Mouse (Mus musculus) thymus, adult 2 months (tissue): ENCODE results near the gene Trim72. TPM values are rescaled to one million over a fixed set of nuclear protein-coding genes. Genes with fewer than 3 reads are reported as not detected.
A peak's percentile ranks its signal among the peaks of the same experiment; 100 is the strongest.
"Not testable (repeated sequence)": the region's sequence is repeated elsewhere in the genome, so short reads cannot be mapped to it uniquely, and the experiment has no call there.

Source experiments
- DNase-seq: peaks from one replicate; pipeline ENCODE4 v3.0.0; 2021
- H3K27ac ChIP-seq: fragments of 200-500 bp; 2 replicates; pipeline ENCODE4 v1.5.1; 2012; ENCODE audit warnings: low read length, control low read depth; ENCODE audit not compliant: control insufficient read depth, insufficient read depth
- H3K27me3 ChIP-seq: fragments of 200-500 bp; 2 replicates; pipeline ENCODE4 v1.6.1; 2012; ENCODE audit warnings: mild to moderate bottlenecking, low read length, moderate library complexity, mixed read lengths; ENCODE audit not compliant: control insufficient read depth, insufficient read depth
- H3K36me3 ChIP-seq: fragments of 200-500 bp; 2 replicates; pipeline ENCODE4 v1.6.1; 2012; ENCODE audit warnings: mild to moderate bottlenecking, low read length, moderate library complexity; ENCODE audit not compliant: control insufficient read depth, insufficient read depth
- H3K4me1 ChIP-seq: fragments of 200-500 bp; replicated peaks from 2 replicates; pipeline ENCODE4 v1.6.1; 2012; ENCODE audit warnings: low read length; ENCODE audit not compliant: control insufficient read depth, insufficient read depth
- H3K4me3 ChIP-seq: fragments of 200-500 bp; 2 replicates; pipeline ENCODE4 v1.5.1; 2012; ENCODE audit warnings: mild to moderate bottlenecking, low read length, control low read depth, moderate library complexity; ENCODE audit not compliant: control insufficient read depth, insufficient read depth
- CTCF ChIP-seq: fragments of 200-500 bp; IDR thresholded peaks from 2 replicates; pipeline ENCODE4 v1.5.1; 2012; ENCODE audit warnings: mild to moderate bottlenecking, control low read depth, low read length, moderate library complexity, borderline replicate concordance; ENCODE audit not compliant: control insufficient read depth, poor library complexity, insufficient read depth; ENCODE audit errors: extremely low read depth
- POLR2A ChIP-seq: fragments of 200-500 bp; IDR thresholded peaks from 2 replicates; pipeline ENCODE4 v1.6.1; 2012; ENCODE audit warnings: mild to moderate bottlenecking, low read length, control low read depth, moderate library complexity; ENCODE audit not compliant: control insufficient read depth, poor library complexity, insufficient read depth; ENCODE audit errors: extremely low read depth
- WGBS: fragments of 180-500 bp; shearing (Covaris S2); methylation state at CpG from one replicate; pipeline ENCODE4 v1.1.7; 2018; 5-methylcytosine and 5-hydroxymethylcytosine counted together
- polyA plus RNA-seq: library from polyadenylated mRNA; depleted of rRNA; stranded (reverse); fragments of >200 nt; gene quantifications from 2 replicates; pipeline ENCODE4 v1.2.3, GENCODE M21; 2012

Gene Trim72
- polyA plus RNA-seq, 1 experiment = 13.4 TPM

DNA sequence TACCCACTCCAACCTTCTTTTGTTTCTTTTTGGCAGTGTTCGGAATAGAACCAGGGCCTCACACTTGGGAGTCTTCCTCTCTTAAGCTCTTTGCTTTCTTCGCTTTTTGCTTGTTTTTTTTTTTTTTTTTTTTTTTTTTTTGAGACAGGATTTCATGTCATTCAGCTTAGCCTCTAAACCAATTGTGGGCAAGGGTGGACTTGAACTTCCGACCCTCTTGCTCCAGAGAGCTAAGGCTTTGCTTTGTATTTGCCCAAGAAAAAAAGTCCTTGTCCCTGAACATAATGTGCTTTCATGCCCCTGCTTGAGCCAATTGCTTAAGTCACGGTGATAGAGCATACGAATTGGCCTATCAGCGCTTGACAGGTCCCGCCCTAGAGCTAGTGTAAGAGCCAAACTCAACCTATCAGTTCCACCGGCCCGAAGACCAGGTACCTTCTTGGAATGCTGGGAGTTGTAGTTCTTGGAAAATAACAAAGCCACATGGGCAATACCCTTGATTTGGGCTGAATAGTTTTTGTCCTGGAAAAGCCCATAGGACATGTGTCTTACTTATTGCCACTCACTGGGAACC, 27.7 kb downstream of the Trim72 start:
- Histone ChIP-seq H3K4me1 (peaks cover 6% of the 10 kb centered on the region; the same call in 1 of the 2 replicates), H3K27me3 (no peaks in the 10 kb centered on the region), H3K36me3 (no peaks in the 10 kb centered on the region), H3K4me3 (no peak overlapping the region), H3K27ac (no peak overlapping the region)
- DNase-seq = no peak
- 91% methylated on average over 9 of the region's 9 CpGs for WGBS
- TF ChIP-seq POLR2A = no peak

GRCm38 (mm10) chr7:128032290-128032988, 28.7 kb downstream of the Trim72 start:
- Histone ChIP-seq H3K4me3 (no peak overlapping the region), H3K27me3 (no peaks in the 10 kb centered on the region), H3K27ac (no peak overlapping the region), H3K36me3 (no peaks in the 10 kb centered on the region), H3K4me1 (peaks cover 6% of the 10 kb centered on the region; the same call in 1 of the 2 replicates)
- DNase-seq = no peak
- TF ChIP-seq CTCF (no peak), POLR2A (no peak)
- 94% methylated on average over 5 of the region's 5 CpGs for WGBS

DNA sequence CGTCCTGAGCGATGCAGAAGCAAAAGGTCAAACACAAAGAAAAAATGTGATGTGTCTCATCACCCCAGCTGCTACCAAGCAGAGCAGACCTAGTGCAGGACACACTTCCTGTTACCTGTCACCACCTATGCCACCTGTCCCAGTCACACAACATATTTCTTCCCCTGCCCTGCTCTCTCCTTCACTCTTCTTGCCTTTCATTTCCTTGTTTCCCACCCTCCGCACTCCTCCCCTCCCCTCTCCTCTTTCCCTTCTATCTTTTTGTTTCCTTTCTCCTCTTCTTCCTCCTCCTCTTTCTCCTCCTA, 29.2 kb downstream of the Trim72 start:
- Histone ChIP-seq H3K27me3 (no peaks in the 10 kb centered on the region), H3K27ac (no peak overlapping the region), H3K36me3 (no peaks in the 10 kb centered on the region), H3K4me1 (peaks cover 6% of the 10 kb centered on the region; the same call in 1 of the 2 replicates), H3K4me3 (no peak overlapping the region)
- 97% methylated on average over 3 of the region's 3 CpGs for WGBS
- no peak for DNase-seq
- TF ChIP-seq CTCF (no peak), POLR2A (no peak)

DNA sequence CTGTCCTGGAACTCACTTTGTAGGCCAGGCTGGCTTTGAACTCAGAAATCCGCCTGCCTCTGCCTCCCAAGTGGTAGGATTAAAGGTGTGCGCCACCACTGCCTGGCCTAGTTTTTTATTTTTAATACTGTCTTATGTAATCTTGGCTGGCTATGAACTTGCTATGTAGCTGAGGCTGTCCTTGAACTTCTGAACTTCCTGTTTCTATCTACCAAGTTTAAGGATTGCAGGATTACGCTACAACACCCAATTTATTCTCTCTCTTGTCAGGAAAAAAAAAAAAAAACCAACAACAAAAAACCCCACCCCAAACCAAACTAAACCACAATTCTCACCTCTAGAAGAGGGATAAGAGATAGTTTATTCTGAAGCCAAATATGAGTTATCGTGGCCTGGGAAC, 29.9 kb downstream of the Trim72 start:
- no peak overlapping the region for H3K4me3 ChIP-seq
- no peaks in the 10 kb centered on the region for H3K27me3 ChIP-seq
- no peak for DNase-seq
- H3K36me3 ChIP-seq = no peaks in the 10 kb centered on the region
- peaks cover 6% of the 10 kb centered on the region; the same call in 1 of the 2 replicates for H3K4me1 ChIP-seq
- WGBS = 88% methylated on average over 4 of the region's 4 CpGs
- TF ChIP-seq CTCF = no peak
- H3K27ac ChIP-seq = no peak overlapping the region

DNA sequence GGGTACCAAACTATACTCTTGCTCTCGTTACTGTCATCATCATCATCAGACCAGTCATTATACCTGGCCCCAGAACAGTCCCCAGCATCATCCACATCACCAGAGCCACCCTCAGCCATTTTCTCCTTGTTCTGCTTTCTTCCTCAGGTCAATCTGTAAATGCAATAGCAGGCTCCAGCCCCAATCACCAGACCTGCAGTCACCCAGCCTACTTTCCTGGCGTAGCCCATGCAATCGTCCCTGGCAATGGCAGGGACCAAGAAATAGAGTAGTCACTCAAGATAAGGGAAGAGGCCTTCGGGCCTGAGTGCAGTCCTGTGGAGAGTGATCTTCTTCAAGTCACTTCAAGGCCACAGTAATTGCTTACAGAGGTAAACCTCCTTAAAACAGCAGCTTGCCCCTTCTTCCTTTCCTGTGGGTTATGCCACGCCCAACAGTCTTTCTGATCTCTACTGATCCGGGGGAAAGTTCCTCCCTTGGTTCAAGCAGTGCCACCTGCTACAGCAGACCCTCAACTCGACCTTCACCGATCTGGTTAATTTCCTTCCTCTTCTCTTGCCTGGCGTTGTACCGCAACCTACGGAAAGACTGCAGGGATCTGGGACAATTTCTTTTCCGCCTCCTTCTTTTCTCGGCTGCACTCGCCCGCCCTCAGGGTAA, 38.5 kb downstream of the Trim72 start:
- H3K4me3 ChIP-seq, H3K27me3 ChIP-seq, H3K36me3 ChIP-seq, H3K27ac ChIP-seq: not testable (repeated sequence)
- DNase-seq = peak; percentile 34
- peaks cover 14% of the 10 kb centered on the region for H3K4me1 ChIP-seq
- WGBS = 12% methylated on average over 15 of the region's 15 CpGs

DNA sequence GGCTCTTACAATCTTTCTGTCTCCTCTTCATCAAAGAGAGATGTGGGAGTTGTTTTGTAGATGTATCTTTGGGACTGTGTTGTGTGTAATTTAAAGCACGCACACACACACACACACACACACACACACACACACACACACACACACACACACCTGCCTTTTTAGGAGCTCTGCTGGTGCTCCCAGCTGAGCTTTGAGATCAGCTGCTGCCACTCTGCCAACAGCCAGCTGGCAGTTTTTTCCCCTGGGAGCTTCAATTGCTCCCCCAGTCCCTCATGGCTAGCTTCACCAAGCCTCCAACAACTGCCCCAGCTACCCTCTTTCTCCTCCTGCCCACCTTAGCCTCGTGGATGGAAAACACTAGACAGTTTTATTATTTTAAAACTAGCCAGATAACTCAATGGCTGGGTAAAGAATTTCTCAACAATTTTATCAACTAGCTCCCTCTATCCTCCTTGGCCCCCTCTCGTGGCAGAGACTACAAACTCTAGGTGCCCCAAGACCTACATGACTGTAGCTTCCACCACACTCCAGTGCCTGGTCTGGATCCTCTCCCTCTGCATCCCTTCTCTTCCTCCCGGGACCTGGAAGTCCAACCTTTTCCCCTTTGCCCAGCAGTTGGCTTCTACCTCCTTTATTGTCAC, 40.5 kb downstream of the Trim72 start:
- TF ChIP-seq CTCF (no peak), POLR2A (no peak)
- Histone ChIP-seq H3K27me3 (no peaks in the 10 kb centered on the region), H3K4me3 (no peak overlapping the region), H3K27ac (peak overlapping the region; percentile 26; the same call in 1 of the 2 replicates), H3K4me1 (peaks cover 17% of the 10 kb centered on the region), H3K36me3 (no peaks in the 10 kb centered on the region)
- WGBS = 47% methylated on average over 4 of the region's 4 CpGs
- DNase-seq = peak; percentile 63

DNA sequence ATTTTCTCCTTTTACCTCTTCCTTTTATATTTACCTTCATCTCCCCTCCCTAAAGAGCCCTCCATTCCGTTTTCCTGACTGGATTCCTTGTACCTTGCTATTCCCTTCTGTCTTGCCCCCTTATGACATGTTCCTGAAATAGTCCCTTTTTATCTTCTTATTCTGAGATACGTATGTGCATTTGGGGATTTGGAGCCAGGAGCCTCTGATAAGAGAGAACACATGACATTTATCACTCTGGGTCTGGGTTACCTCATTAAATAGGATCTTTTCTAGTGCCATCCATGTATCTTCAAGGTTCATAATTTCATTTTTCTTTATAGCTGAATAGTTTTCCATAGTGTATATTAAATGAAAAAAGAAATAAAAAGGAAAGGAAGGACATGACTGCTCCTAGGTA, 41.9 kb downstream of the Trim72 start:
- H3K27me3 ChIP-seq = no peaks in the 10 kb centered on the region
- 95% methylated on average over 2 of the region's 2 CpGs for WGBS
- H3K36me3 ChIP-seq = no peaks in the 10 kb centered on the region
- H3K4me1 ChIP-seq = peaks cover 24% of the 10 kb centered on the region
- no peak overlapping the region for H3K27ac ChIP-seq
- H3K4me3 ChIP-seq = no peak overlapping the region
- DNase-seq = no peak
- no peak for TF ChIP-seq POLR2A
- no peak for TF ChIP-seq CTCF
